Mouse (Mus musculus) G1E-ER4 (cell line): ENCODE data around the gene Ppp2r5b. TPM values are rescaled to one million over a fixed set of nuclear protein-coding genes. Genes with fewer than 3 reads are reported as not detected.

Experiments
- GATA1 ChIP-seq: IDR thresholded peaks from one replicate; pipeline ENCODE4 v1.8.0; 2012; ENCODE audit warnings: low read length, inconsistent platforms
- polyA plus RNA-seq: library from polyadenylated mRNA; stranded (reverse); fragments of >175 nt; gene quantifications from 2 replicates; pipeline ENCODE4 v1.2.3, GENCODE M21; 2012

The Ppp2r5b gene
- polyA plus RNA-seq, 1 experiment: 14.2 TPM

DNA sequence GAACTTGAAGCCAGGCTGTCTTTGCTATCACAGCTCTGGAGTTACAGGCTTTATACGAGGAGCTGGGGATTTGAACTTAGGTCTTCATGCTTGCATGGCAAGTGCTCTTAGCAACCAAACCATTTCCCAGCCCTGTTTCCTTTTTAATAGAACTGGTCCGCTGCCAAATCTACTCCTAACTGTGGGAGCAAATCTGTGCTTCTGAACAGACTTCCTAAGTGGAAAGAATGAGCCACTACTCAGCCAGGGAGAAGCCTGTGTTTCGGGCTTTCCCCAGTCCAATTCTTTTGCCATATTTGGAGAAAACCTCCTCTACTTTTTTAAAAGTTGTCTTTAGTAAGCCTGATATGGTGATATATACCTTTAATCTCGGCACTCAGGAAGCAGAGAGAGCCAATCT lies 37.1 kb upstream of the Ppp2r5b start:
- TF ChIP-seq GATA1: no peak

DNA sequence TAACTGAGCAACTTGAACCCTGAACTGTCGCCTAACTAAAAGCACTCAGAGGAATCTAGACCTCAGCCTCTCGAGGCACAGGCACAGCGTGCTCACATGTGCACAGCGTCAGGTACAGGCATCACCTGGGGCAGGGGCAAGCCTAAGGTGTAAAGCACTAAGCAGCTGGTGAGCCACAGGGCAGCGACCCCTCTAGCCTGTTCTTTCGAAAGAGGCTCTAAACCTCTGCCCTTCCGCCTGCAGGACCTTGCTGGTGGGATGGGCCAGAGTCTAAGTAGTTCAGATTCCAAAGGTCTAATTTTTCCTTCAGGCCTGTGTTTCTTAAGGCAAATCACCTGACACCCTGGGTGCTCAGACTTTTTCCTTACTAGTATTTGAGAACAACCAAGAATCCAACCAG lies 36.4 kb upstream of the Ppp2r5b start:
- TF ChIP-seq GATA1: no peak

DNA sequence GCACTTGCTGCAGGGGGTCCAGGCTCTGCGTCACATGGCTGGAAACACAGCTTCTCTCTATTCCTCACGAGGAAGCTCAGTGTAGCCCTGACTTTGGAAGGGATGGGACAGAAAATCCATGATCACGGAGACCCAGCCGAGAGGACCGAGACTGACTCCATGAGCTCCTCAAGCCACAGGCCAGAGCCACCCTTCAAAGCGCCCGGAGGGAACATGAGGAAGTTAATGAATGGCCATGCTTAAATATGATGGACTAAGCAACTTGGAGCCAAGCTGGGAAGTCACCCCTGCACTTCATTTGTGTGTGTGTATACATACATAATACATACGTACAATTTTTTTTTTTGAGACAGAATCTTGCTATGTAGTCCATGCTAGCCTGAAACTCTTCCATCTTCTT lies 35.5 kb upstream of the Ppp2r5b start:
- TF ChIP-seq GATA1: no peak

DNA sequence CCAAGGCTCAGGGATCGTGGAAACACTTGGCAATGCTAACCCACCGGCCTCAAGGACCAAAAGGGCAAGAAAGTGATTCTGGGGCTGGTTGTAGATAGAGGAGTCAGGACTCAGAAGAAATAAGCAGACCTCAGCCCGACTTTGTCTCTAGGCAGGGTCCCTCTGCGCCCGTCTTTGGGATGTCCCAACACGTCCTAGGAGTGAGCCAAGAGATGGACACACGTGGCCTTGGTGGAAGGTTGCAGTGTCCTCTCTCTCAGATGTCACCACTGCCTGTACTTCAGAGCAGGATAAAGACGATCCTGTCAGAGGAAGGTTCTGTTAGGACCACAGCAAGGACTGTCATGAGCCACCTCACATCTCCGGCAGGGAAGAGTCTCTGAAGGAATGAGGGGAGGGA lies 35.0 kb upstream of the Ppp2r5b start:
- no peak for TF ChIP-seq GATA1

DNA sequence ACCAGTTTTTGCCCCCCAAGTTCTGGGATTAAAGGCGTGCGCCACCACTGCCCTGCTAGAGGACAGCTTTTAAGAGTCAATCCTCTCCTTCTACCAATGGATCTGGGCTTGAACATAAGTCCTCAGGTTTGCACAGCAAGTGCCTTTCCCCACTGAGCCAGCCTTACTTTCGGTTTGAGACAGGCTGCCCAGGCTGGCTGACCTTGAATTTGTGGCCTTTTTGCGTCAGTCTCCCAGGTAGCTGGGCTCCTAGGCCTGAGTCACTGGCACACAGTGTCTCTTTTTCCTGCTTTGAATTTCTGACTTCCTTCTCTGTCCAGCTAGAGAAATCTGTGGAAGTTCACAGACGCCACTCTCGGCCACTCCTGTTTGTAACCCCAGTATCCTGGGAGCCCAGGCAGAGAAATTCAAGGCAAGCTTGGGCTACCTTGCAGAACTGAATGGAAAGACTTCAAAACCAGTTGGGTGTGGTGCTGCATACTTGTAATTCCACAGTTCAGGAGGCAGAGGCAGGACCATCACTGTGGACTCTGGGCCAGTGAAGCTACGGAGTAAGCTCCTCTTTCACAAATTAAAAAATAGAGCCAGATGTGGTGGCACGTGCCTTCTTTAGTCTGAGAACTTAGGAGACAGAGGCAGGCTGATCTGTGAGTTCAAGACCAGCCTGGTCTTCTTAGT lies 34.3 kb upstream of the Ppp2r5b start:
- no peak for TF ChIP-seq GATA1

DNA sequence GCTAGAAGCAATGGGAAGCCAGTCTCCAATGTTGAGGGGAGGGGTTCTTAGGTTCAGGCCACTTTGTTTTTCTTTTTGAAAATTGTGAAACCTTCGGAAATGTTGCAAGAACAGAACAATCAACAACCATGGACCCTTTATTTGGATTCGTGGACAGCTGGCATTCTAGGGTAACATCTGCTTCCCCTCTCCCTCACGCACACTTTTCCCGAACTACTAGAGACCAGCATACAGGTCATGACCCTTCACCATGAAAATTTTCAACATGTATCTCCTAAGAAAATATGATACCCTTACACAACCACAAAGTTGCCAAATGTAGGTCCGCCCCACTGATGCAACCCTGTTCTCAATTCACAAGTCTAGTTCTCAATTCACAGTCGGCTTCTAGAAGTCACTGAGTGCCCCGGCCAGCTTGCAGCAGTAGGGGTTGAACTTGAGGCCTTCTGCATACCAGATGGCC lies 33.0 kb upstream of the Ppp2r5b start:
- TF ChIP-seq GATA1: no peak

DNA sequence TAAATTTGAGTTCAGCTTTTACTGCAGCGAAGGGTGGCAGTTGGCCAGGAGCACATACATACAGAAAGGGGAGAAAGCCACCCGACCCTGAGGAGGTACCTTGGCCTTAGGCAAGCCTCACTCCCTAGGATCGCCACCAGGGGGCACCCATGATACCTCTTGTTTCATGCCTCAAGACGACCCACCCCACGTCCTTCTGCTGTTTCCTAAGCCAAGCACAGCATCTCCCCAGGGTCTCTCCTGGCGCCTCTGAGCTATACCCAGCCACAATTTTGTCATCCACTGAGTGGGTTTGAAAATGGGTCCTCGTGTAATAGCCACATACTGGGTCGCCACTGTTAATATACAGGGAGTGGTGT lies 32.5 kb upstream of the Ppp2r5b start:
- TF ChIP-seq GATA1: no peak

DNA sequence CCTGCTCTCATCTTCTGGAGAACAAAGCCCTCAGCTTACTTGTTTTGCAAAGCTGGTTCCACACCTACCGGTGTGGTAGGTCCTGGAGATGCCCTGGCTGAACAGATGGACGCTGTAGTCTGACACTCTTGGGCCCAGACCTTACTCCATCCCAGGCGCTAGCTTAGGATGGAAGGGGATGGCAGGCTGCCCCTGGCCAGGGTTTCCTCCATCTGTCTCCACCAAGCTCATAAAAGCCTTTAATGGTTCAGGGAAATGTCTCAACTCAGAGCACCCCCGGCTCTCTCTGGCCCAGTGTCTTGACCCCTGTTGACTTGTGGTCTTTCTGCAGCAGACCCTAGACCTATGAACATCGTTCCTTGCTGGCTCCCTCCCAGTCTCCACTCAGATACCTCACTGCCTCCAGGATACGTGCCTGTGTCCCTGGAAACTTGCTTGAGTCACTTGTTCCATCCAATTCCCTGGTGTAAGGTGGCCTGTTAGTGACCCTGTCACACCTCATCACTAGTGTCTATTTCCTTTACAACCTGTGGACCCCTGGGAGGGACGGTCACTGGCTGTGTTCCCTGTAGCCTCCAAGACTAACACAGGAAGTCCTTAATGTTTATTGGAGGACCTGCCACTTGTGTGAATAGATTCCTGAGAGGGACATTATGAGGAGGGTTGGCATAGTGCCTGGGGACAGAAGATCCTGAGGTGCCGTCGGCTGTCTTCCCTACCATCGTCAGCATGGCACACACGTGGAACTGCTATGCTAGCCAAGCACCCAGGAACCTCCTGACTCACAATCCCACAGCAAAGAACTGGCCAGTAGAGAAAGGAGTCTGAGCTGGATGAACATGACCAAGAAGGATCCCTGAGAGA lies 31.9 kb upstream of the Ppp2r5b start:
- no peak for TF ChIP-seq GATA1

DNA sequence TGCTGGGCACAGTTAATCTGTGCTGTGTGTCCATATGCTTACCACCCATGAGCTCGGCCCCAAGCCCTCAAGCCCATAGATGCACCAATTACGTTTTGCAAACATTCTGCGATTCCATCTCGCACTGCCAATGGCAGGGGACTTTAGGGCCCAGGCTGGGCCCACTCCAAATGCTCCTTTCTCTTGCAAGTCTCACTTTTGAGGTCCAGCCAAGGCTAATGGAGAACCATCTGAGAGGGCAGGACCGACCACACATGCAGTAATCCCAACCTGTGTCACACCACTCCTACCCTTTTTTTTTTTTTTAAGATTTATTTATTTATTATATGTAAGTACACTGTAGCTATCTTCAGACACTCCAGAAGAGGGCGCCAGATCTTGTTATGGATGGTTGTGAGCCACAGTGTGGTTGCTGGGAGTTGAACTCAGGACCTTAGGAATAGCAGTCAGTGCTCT lies 30.1 kb upstream of the Ppp2r5b start:
- TF ChIP-seq GATA1: no peak

DNA sequence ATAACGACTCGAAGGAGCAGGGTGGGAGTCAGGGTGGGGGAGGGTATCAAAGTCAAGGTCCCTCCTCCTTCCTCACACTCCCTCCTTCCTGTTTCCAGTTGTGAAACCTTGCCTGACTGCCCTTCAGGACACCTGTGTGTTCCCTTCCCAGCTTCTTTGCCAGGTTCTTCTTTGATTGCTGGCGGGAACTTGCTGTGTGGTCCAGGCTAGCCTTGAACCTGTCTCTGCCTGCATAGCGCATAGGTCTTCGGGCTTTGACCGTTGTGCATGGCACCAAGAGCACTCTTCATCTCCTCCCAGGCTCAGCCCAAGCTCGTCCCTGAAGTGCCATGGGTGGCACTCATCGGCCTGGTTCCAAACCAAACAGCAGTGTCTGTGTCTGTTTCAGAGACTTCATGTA lies 29.3 kb upstream of the Ppp2r5b start:
- no peak for TF ChIP-seq GATA1

DNA sequence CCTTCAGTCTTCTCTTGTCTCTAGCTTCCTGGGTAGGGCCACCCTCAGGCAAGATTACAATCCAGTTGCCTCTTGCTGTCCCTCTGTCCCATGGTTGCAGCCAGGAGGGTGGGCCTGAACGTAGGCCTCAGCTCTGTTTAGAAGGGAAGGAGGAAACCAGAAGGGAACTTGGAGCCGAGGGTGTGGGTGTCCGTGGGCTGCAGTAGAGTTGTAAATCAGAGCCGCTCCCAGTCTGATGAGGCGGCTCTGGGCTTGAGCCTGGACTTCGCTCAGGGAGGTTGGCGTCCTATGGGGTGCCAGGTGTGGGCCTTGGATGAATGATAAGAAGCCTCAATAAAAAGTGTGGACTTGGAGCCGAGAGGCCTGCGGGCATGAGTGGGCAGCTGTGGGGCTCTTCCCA lies 28.5 kb upstream of the Ppp2r5b start:
- no peak for TF ChIP-seq GATA1

DNA sequence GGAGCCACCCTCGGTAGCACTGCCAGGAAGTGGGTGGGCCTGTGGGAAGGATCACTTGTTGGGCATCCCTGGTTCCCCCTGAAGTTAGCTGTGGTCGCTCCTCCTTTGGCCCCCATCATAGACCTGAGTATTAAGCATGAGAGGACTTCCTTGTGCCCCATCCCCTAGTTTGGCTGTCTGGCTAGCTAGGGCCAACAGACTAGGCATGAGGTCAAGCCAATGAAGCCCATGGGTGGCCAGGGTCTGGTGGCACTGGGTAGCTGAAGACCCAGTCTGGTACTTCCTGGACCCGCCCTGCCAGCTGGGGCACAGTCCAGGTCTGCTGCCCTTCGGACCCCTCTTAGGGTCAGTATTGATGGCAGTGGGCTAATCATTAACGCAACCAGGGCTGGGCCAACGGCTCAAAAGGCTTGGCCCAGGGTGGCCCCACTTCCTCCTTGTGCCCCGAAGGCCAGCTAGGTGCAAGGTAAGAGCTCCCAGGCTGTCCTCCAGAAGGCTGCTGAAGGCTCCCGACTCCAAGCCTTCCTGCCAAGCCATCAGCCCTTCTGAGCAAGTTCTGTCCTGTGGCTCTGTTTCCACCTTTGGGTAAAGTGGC lies 27.3 kb upstream of the Ppp2r5b start:
- no peak for TF ChIP-seq GATA1

DNA sequence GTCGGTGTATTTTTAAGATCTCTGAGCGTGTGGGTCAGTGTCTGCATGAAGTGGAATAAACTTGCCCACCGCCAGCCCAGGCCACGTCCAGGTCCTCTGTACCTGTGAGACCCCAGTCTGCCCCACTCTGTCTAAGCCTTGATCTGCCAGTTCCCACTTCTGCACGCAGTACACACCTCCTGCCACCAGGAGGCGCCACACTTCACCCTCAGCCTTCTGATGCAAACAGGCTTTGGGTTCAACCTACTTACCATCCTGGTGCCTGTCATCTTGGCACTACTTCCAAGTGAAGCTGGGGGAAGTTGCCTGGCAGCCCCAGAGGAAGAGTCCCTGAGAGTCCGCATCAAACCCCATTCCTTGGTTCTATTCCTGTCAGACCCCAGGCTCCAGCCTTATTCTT lies 26.6 kb upstream of the Ppp2r5b start:
- TF ChIP-seq GATA1: no peak

DNA sequence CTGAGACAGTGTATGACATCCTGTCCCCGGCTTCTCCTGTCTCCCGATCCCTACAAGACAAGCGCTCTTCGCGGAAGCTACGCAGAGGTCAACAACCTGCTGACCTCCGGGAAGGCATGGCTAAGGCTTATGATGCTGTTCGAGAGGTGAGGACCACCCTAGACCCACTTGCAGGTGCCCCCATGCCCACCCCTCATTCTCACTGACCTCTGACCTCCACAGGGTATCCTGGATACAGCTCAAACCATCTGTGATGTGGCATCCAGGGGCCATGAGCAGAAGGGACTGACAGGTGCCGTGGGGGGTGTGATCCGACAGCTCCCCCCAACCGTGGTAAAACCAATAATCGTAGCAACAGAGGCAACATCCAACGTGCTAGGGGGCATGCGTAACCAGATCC lies 25.7 kb upstream of the Ppp2r5b start:
- TF ChIP-seq GATA1: no peak

DNA sequence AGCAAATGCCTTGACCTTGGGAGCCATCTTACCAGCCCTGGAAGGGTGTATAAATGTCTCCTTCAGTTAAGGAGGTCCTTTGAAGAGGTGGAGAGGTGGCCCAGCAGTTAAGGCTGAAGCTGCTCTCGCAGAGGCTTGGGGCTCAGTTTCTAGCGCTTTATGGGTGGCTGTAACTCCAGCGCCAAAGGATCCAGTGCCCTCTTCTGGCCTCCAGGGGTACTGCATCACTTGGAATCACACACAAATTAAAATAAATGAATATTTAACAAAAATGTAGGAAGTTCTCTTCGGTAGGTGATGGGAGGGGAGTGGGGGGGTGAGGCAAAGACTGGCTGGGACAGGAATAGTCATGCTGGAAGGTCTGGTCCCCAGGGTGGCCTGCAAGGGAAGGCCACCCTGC lies 25.3 kb upstream of the Ppp2r5b start:
- TF ChIP-seq GATA1: no peak

DNA sequence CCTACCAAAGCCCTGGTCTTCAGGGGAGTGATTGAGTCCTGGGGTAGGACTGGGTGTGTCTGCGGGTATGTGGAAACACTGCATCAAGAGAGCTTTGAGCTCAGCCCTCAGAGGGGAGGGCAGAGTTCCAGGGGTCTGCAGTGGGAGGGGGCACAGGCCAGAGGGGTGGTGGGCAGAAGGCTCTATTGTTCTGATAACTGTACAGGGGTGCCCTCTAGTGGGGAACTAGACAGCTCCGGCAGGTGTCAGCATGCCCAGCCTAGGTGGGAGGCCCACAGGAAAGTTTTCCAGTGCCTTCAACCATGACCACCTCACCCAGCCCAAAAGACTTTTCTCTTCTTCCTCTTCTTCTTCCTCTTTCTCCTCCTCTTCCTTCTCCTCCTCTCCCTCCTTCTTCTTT lies 24.8 kb upstream of the Ppp2r5b start:
- TF ChIP-seq GATA1: no peak
